Mouse (Mus musculus): Measurements from ENCODE around the gene Mecom.

GRCm38 (mm10) chr3:30468068-30468835, 79.6 kb downstream of the Mecom start:
- TF ChIP-seq CTCF (IDR thresholded peaks at IDR 0.05; ENCODE audit: control insufficient read depth, insufficient read depth, insufficient replicate concordance, low read depth, low read length), result no peak
- TF ChIP-seq POLR2A (IDR thresholded peaks at IDR 0.05; ENCODE audit: control insufficient read depth, low read depth, low read length), result no peak
